Mouse (Mus musculus): Measurements from ENCODE around the gene Nrsn2. TPM values are rescaled to one million over a fixed set of nuclear protein-coding genes. Genes with fewer than 3 reads are reported as not detected.

Gene Nrsn2
- polyA plus RNA-seq, 1 experiment from 2014 or later: 5.5 TPM

DNA sequence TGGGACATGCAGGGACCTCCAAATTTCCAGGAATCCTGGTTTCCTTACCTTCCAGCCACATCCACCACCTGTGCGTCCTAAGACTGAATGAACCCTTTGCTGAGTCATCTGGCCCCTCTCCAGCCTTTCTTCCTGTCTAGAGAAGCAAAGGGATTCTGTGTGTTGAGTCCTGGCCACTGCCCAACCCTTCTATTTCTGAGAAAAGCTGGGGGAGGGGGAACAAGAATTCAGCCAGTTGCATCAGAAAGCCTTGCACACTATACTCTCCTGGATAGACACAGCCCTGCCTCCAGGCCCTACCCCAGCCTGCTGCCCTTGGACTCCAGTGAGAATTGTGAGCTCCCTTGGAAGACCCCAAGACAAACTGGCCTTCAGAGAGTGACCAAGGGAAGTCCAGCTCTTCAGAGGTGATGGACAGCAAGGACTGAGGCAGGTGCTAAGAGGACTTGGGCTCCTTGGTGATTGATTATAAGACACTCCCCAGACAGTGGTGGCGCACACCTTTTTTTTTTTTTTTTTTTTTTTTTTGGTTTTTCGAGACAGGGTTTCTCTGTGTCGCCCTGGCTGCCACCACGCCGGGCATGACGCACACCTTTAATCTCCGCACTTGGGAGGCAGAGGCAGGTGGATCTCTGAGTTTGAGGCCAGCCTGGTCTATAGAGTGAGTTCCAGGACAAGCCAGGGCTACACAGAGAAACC lies 26.4 kb downstream of the Nrsn2 start:
- Histone ChIP-seq H3K27ac (ENCODE audit: low read depth, low read length) (peak overlapping the region; percentile 62), H3K4me1 (ENCODE audit: control insufficient read depth, insufficient read depth, low read length) (0 out of 2 replicates have a peak, but pooled peaks cover 3% of the 10 kb centered on the region), H3K9me3 (replicated peaks; ENCODE audit: control insufficient read depth, low read length) (no peaks in the 10 kb centered on the region), H3K9ac (ENCODE audit: low read depth, low read length) (no peak overlapping the region), H3K36me3 (ENCODE audit: control insufficient read depth, insufficient read depth, low read length) (no peaks in the 10 kb centered on the region), H3K27me3 (ENCODE audit: control insufficient read depth, insufficient read depth, low read length) (no peaks in the 10 kb centered on the region), H3K4me3 (ENCODE audit: low read depth, low read length) (no peak overlapping the region; the same call in 1 of the 2 replicates), H3K4me2 (peak overlapping the region; percentile 32)
- 81% methylated on average over 8 of the region's 8 CpGs for WGBS (ENCODE audit: insufficient replicate concordance)
- ATAC-seq (replicated peaks; ENCODE audit: insufficient number of reproducible peaks, low FRiP score, low TSS enrichment): peak; percentile 32; the same call in 1 of the 2 replicates

GRCm38 (mm10) chr2:152349205-152349604 lies 27.2 kb downstream of the Nrsn2 start:
- Histone ChIP-seq H3K4me1 (ENCODE audit: control insufficient read depth, insufficient read depth, low read length) (peaks cover 7% of the 10 kb centered on the region; the same call in 1 of the 2 replicates), H3K27me3 (ENCODE audit: control insufficient read depth, insufficient read depth, low read length) (no peaks in the 10 kb centered on the region), H3K4me2 (no peak overlapping the region), H3K27ac (ENCODE audit: low read depth, low read length) (peak overlapping the region; percentile 62; the same call in 1 of the 2 replicates), H3K36me3 (ENCODE audit: control insufficient read depth, insufficient read depth, low read length) (no peaks in the 10 kb centered on the region), H3K9me3 (replicated peaks; ENCODE audit: control insufficient read depth, low read length) (no peaks in the 10 kb centered on the region), H3K4me3 (ENCODE audit: low read depth, low read length) (no peak overlapping the region), H3K9ac (ENCODE audit: low read depth, low read length) (0 out of 2 replicates have a peak overlapping the region, but pooled peaks have one; percentile 10)
- WGBS (ENCODE audit: insufficient replicate concordance): 78% methylated on average over 6 of the region's 6 CpGs
- ATAC-seq (replicated peaks; ENCODE audit: insufficient number of reproducible peaks, low FRiP score, low TSS enrichment): no peak

DNA sequence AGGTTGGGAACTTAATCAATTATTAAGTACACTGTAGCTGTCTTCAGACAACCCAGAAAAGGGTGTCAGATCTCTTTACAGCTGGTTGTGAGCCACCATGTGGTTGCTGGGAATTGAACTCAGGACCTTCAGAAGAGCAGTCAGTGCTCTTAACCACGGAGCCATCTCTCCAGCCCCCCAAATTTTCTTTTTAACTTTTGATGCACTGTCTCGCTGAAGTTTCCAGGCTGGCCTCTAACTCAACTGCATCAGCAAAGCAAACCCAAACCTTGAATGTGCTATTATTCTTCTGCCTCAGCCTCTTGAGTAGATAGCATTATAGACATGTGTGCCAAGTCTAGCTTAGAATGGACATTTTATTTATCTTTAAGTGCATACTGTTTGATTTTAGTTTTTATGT lies 28.7 kb downstream of the Nrsn2 start:
- no peaks in the 10 kb centered on the region for H3K9me3 ChIP-seq (replicated peaks; ENCODE audit: control insufficient read depth, low read length)

DNA sequence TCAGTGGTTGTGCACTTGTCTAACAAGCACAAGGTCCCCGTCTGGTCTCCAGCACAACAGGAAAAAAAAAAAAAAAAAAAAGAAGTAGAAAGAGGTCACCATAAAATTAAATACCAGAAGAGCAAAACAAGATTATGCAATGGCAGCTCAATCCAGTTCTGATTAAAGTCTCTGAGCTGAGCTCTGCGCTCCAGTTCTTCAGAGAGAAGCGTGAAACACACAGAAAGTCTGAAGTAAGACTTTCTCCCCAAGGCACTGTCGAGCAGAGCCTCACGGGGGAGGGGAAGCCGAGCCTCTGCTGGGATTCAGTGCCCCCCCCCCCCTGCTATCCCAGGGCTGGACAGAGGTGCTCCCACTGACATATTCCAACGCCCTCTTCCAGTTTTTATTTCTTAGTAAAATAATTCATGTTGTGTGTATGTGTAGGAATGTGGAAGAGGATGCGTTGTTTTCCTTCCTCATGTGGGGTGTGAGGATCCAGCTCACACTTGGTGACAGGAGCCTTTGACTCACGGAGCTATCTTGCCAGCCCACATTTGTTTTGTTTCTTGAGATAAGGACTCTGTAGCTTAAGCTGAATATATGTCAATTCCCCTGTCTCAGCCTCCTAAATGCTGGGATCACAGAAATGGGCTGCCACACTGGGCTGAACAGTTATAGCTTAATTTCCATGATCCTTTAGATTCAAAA lies 29.5 kb downstream of the Nrsn2 start:
- peak overlapping the region; percentile 44; the same call in 1 of the 2 replicates for H3K4me2 ChIP-seq
- peak overlapping the region; percentile 0; the same call in 1 of the 2 replicates for H3K9ac ChIP-seq (ENCODE audit: low read depth, low read length)
- ATAC-seq (replicated peaks; ENCODE audit: insufficient number of reproducible peaks, low FRiP score, low TSS enrichment): peak; percentile 60

More for the DNA sequence above, 28.7 kb downstream of the Nrsn2 start:
- no peak overlapping the region for H3K27ac ChIP-seq (ENCODE audit: low read depth, low read length)
- peaks cover 7% of the 10 kb centered on the region; the same call in 1 of the 2 replicates for H3K4me1 ChIP-seq (ENCODE audit: control insufficient read depth, insufficient read depth, low read length)
- WGBS (ENCODE audit: insufficient replicate concordance): 69% methylated on average over 2 of the region's 2 CpGs
- ATAC-seq (replicated peaks; ENCODE audit: insufficient number of reproducible peaks, low FRiP score, low TSS enrichment): no peak
- H3K4me2 ChIP-seq: no peak overlapping the region
- H3K4me3 ChIP-seq (ENCODE audit: low read depth, low read length): no peak overlapping the region
- no peaks in the 10 kb centered on the region for H3K27me3 ChIP-seq (ENCODE audit: control insufficient read depth, insufficient read depth, low read length)
- no peaks in the 10 kb centered on the region for H3K36me3 ChIP-seq (ENCODE audit: control insufficient read depth, insufficient read depth, low read length)
- no peak overlapping the region for H3K9ac ChIP-seq (ENCODE audit: low read depth, low read length)

GRCm38 (mm10) chr2:152345393-152345792 lies 31.0 kb downstream of the Nrsn2 start:
- Histone ChIP-seq H3K9me3 (replicated peaks; ENCODE audit: control insufficient read depth, low read length) (no peaks in the 10 kb centered on the region), H3K4me2 (no peak overlapping the region), H3K36me3 (ENCODE audit: control insufficient read depth, insufficient read depth, low read length) (no peaks in the 10 kb centered on the region), H3K4me1 (ENCODE audit: control insufficient read depth, insufficient read depth, low read length) (peaks cover 7% of the 10 kb centered on the region; the same call in 1 of the 2 replicates), H3K27ac (ENCODE audit: low read depth, low read length) (no peak overlapping the region), H3K9ac (ENCODE audit: low read depth, low read length) (no peak overlapping the region), H3K4me3 (ENCODE audit: low read depth, low read length) (no peak overlapping the region), H3K27me3 (ENCODE audit: control insufficient read depth, insufficient read depth, low read length) (no peaks in the 10 kb centered on the region)
- 66% methylated on average over 6 of the region's 6 CpGs for WGBS (ENCODE audit: insufficient replicate concordance)
- ATAC-seq (replicated peaks; ENCODE audit: insufficient number of reproducible peaks, low FRiP score, low TSS enrichment): no peak

More for the DNA sequence above, 29.5 kb downstream of the Nrsn2 start:
- peaks cover 7% of the 10 kb centered on the region; the same call in 1 of the 2 replicates for H3K4me1 ChIP-seq (ENCODE audit: control insufficient read depth, insufficient read depth, low read length)
- H3K27ac ChIP-seq (ENCODE audit: low read depth, low read length): peak overlapping the region; percentile 77
- no peaks in the 10 kb centered on the region for H3K9me3 ChIP-seq (replicated peaks; ENCODE audit: control insufficient read depth, low read length)
- H3K36me3 ChIP-seq (ENCODE audit: control insufficient read depth, insufficient read depth, low read length): no peaks in the 10 kb centered on the region
- 13% methylated on average over 9 of the region's 9 CpGs for WGBS (ENCODE audit: insufficient replicate concordance)
- no peaks in the 10 kb centered on the region for H3K27me3 ChIP-seq (ENCODE audit: control insufficient read depth, insufficient read depth, low read length)
- H3K4me3 ChIP-seq (ENCODE audit: low read depth, low read length): no peak overlapping the region

- ATAC-seq (replicated peaks; ENCODE audit: insufficient number of reproducible peaks, low FRiP score, low TSS enrichment): no peak
- 58% methylated on average over 5 of the region's 5 CpGs for WGBS (ENCODE audit: insufficient replicate concordance)
- Histone ChIP-seq H3K27me3 (ENCODE audit: control insufficient read depth, insufficient read depth, low read length) (no peaks in the 10 kb centered on the region), H3K36me3 (ENCODE audit: control insufficient read depth, insufficient read depth, low read length) (no peaks in the 10 kb centered on the region), H3K9ac (ENCODE audit: low read depth, low read length) (no peak overlapping the region), H3K4me3 (ENCODE audit: low read depth, low read length) (no peak overlapping the region), H3K9me3 (replicated peaks; ENCODE audit: control insufficient read depth, low read length) (no peaks in the 10 kb centered on the region), H3K4me2 (peak overlapping the region; percentile 92; the same call in 1 of the 2 replicates), H3K4me1 (ENCODE audit: control insufficient read depth, insufficient read depth, low read length) (peaks cover 7% of the 10 kb centered on the region; the same call in 1 of the 2 replicates), H3K27ac (ENCODE audit: low read depth, low read length) (no peak overlapping the region)
Observed at GRCm38 (mm10) chr2:152344909-152345308, 31.5 kb downstream of the Nrsn2 start.

GRCm38 (mm10) chr2:152344361-152344760 lies 32.1 kb downstream of the Nrsn2 start:
- no peaks in the 10 kb centered on the region for H3K36me3 ChIP-seq (ENCODE audit: control insufficient read depth, insufficient read depth, low read length)
- no peak for ATAC-seq (replicated peaks; ENCODE audit: insufficient number of reproducible peaks, low FRiP score, low TSS enrichment)
- no peaks in the 10 kb centered on the region for H3K9me3 ChIP-seq (replicated peaks; ENCODE audit: control insufficient read depth, low read length)
- H3K4me1 ChIP-seq (ENCODE audit: control insufficient read depth, insufficient read depth, low read length): peaks cover 7% of the 10 kb centered on the region; the same call in 1 of the 2 replicates
- H3K4me3 ChIP-seq (ENCODE audit: low read depth, low read length): peak overlapping the region; percentile 66
- H3K4me2 ChIP-seq: peak overlapping the region; percentile 92
- 8% methylated on average over 10 of the region's 10 CpGs for WGBS (ENCODE audit: insufficient replicate concordance)
- no peaks in the 10 kb centered on the region for H3K27me3 ChIP-seq (ENCODE audit: control insufficient read depth, insufficient read depth, low read length)
- H3K27ac ChIP-seq (ENCODE audit: low read depth, low read length): peak overlapping the region; percentile 43; the same call in 1 of the 2 replicates
- peak overlapping the region; percentile 72; the same call in 1 of the 2 replicates for H3K9ac ChIP-seq (ENCODE audit: low read depth, low read length)

GRCm38 (mm10) chr2:152343329-152344213 lies 32.9 kb downstream of the Nrsn2 start, which contains the start of gene Trib3:
Trib3 (minus strand) TSS chr2:152344032.
- Histone ChIP-seq H3K27ac (ENCODE audit: low read depth, low read length) (peak within 1 kb of the TSS; percentile 43; the same call in 1 of the 2 replicates), H3K27me3 (ENCODE audit: control insufficient read depth, insufficient read depth, low read length) (no peaks in the 10 kb centered on the region), H3K9me3 (replicated peaks; ENCODE audit: control insufficient read depth, low read length) (no peaks in the 10 kb centered on the region), H3K4me3 (ENCODE audit: low read depth, low read length) (peak within 1 kb of the TSS; percentile 66), H3K36me3 (ENCODE audit: control insufficient read depth, insufficient read depth, low read length) (no peaks in the 10 kb centered on the region), H3K9ac (ENCODE audit: low read depth, low read length) (peak within 1 kb of the TSS; percentile 72), H3K4me1 (ENCODE audit: control insufficient read depth, insufficient read depth, low read length) (peaks cover 7% of the 10 kb centered on the region; the same call in 1 of the 2 replicates), H3K4me2 (peak within 1 kb of the TSS; percentile 92)
- ATAC-seq (replicated peaks; ENCODE audit: insufficient number of reproducible peaks, low FRiP score, low TSS enrichment): peak; percentile 89
- WGBS (ENCODE audit: insufficient replicate concordance): under 1% methylated on average over 52 of the region's 52 CpGs
